Mouse (Mus musculus) heart, postnatal 0 days (tissue): Measurements from ENCODE around the gene Plcxd2.

Source experiments
- CTCF ChIP-seq: IDR thresholded peaks from 2 replicates; pipeline ENCODE4 v1.5.1; 2016; ENCODE audit warnings: antibody characterized with exemption, control low read depth, low read depth
- EP300 ChIP-seq: IDR thresholded peaks from 2 replicates; pipeline ENCODE4 v1.6.1; 2016; ENCODE audit warnings: antibody characterized with exemption, low read depth

DNA sequence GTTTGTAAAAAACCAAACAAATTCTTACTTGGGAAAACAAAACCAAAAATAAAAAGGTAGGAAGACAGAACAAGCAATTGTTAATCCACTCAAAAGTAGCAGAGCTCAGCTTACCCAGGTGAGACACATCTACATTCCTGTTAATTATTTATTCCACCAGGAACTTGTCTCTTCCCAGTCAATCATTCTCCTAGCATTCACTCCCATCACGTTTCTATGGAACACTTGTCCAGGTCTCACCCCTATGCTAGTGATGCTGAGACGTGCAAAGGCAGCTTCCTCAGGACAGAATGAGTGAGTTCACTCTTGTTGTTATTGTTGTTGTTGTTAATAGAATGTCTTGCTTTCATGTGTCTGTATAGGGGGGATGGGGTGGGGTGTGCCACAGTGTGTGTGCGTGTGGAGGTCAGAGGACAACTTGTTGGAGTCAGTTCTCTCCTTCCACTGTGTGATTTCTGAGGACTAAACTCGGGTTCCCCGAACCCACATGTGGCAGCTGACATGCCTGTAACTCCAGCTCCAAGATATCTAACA, 13.0 kb upstream of the Plcxd2 start:
- no peak for TF ChIP-seq EP300
- no peak for TF ChIP-seq CTCF
